Mouse (Mus musculus): ENCODE measurements at regions not wholly inside any gene's neighbourhood (a gene's known extent, or its start where the extent isn't known, plus 50 kb on each side); places are given as distances from the start of the nearest gene placed in this dataset.

GRCm38 (mm10) chr7:135877091-135877874, 161.1 kb upstream of the Mki67 start:
- no peaks in the 10 kb centered on the region for H3K27me3 ChIP-seq (ENCODE audit: insufficient read depth, low read length)
- WGBS: 54% methylated on average over 6 of the region's 6 CpGs
- H3K9me3 ChIP-seq (ENCODE audit: low read length): 0 out of 2 replicates have a peak, but pooled peaks cover 3% of the 10 kb centered on the region
- ATAC-seq: no peak; the same call in 1 of the 2 replicates
- H3K4me2 ChIP-seq (ENCODE audit: low read depth, low read length): no peak overlapping the region
- DNase-seq (ENCODE audit: low spot score): peak; percentile 65
- H3K36me3 ChIP-seq (ENCODE audit: insufficient read depth, low read length): no peaks in the 10 kb centered on the region
- no peak overlapping the region for H3K4me3 ChIP-seq (ENCODE audit: low read length)
- no peak for TF ChIP-seq CTCF (IDR thresholded peaks at IDR 0.05; ENCODE audit: low read depth)
- no peaks in the 10 kb centered on the region for H3K4me1 ChIP-seq (ENCODE audit: insufficient read depth, low read length)
- H3K27ac ChIP-seq: no peak overlapping the region
- no peak overlapping the region for H3K9ac ChIP-seq (replicated peaks; ENCODE audit: low read length)

DNA sequence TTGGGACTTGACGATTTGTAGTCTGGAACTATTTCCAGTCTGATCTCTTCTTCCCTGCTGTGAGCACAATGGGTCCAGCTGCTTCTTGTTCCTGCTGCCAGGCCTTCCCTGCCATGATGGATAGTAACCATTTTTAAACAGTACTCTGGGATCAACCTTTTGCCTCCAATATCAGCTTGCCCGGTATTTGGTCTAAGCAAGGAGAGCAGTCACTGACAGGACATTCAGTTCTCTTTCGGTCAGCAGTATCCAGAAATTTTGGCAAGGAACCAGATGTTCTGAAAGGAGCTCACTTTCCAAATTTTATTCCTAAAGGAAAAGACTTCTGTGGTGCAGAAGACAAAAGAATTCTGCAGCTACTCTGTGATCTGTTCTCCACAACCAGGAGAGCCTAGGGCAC, 162.6 kb upstream of the Mki67 start:
- no peak for TF ChIP-seq CTCF (IDR thresholded peaks at IDR 0.05; ENCODE audit: low read depth)
- 0 out of 2 replicates have a peak, but pooled peaks cover 3% of the 10 kb centered on the region for H3K9me3 ChIP-seq (ENCODE audit: low read length)
- H3K4me1 ChIP-seq (ENCODE audit: insufficient read depth, low read length): no peaks in the 10 kb centered on the region
- H3K4me3 ChIP-seq (ENCODE audit: low read length): no peak overlapping the region
- no peak overlapping the region for H3K9ac ChIP-seq (replicated peaks; ENCODE audit: low read length)
- 51% methylated on average over 3 of the region's 3 CpGs for WGBS
- H3K27me3 ChIP-seq (ENCODE audit: insufficient read depth, low read length): no peaks in the 10 kb centered on the region
- no peak for ATAC-seq
- H3K27ac ChIP-seq: no peak overlapping the region
- H3K36me3 ChIP-seq (ENCODE audit: insufficient read depth, low read length): no peaks in the 10 kb centered on the region
- H3K4me2 ChIP-seq (ENCODE audit: low read depth, low read length): no peak overlapping the region
- DNase-seq (ENCODE audit: low spot score): no peak

- 0 out of 2 replicates have a peak, but pooled peaks cover 3% of the 10 kb centered on the region for H3K9me3 ChIP-seq (ENCODE audit: low read length)
- H3K36me3 ChIP-seq (ENCODE audit: insufficient read depth, low read length): no peaks in the 10 kb centered on the region
- H3K27me3 ChIP-seq (ENCODE audit: insufficient read depth, low read length): no peaks in the 10 kb centered on the region
- no peaks in the 10 kb centered on the region for H3K4me1 ChIP-seq (ENCODE audit: insufficient read depth, low read length)
- H3K9ac ChIP-seq (replicated peaks; ENCODE audit: low read length): no peak overlapping the region
- no peak overlapping the region for H3K27ac ChIP-seq
- H3K4me2 ChIP-seq (ENCODE audit: low read depth, low read length): no peak overlapping the region
- TF ChIP-seq CTCF (IDR thresholded peaks at IDR 0.05; ENCODE audit: low read depth): no peak
- no peak for ATAC-seq
- no peak for DNase-seq (ENCODE audit: low spot score)
- no peak overlapping the region for H3K4me3 ChIP-seq (ENCODE audit: low read length)
- 86% methylated on average over 9 of the region's 9 CpGs for WGBS
Measured at GRCm38 (mm10) chr7:135880446-135880845, 164.3 kb upstream of the Mki67 start.

DNA sequence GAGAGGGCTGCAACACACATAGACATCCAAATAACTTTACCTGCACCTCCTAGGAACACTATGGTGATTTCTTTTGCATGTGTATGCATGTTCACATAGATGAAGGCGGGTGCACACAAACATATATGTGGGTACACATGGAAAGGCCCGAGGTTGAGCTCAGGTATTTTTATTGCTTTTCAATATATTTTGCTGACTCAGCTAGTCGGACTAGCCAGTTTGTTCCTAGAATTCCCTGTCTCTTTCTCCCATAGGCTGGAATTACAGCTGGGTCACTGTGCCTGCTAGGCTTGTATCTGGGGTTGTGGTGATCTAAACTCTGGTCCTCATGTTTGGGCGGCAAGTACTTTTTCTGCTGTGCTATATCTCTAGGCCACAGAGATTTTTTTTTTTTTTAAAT, 166.1 kb upstream of the Mki67 start:
- Histone ChIP-seq H3K27ac (no peak overlapping the region), H3K4me1 (ENCODE audit: insufficient read depth, low read length) (no peaks in the 10 kb centered on the region), H3K9me3 (ENCODE audit: low read length) (0 out of 2 replicates have a peak, but pooled peaks cover 3% of the 10 kb centered on the region), H3K4me3 (ENCODE audit: low read length) (no peak overlapping the region), H3K9ac (replicated peaks; ENCODE audit: low read length) (no peak overlapping the region), H3K27me3 (ENCODE audit: insufficient read depth, low read length) (no peaks in the 10 kb centered on the region), H3K36me3 (ENCODE audit: insufficient read depth, low read length) (no peaks in the 10 kb centered on the region), H3K4me2 (ENCODE audit: low read depth, low read length) (no peak overlapping the region)
- TF ChIP-seq CTCF (IDR thresholded peaks at IDR 0.05; ENCODE audit: low read depth): no peak
- ATAC-seq: no peak
- no peak for DNase-seq (ENCODE audit: low spot score)
- 94% methylated on average over 4 of the region's 4 CpGs for WGBS

GRCm38 (mm10) chr7:135888598-135888997, 172.4 kb upstream of the Mki67 start:
- WGBS: 29% methylated on average over 3 of the region's 3 CpGs
- TF ChIP-seq CTCF (IDR thresholded peaks at IDR 0.05; ENCODE audit: low read depth): no peak
- H3K4me1 ChIP-seq (ENCODE audit: insufficient read depth, low read length): no peaks in the 10 kb centered on the region
- 0 out of 2 replicates have a peak overlapping the region, but pooled peaks have one; percentile 29 for H3K4me2 ChIP-seq (ENCODE audit: low read depth, low read length)
- no peak overlapping the region for H3K4me3 ChIP-seq (ENCODE audit: low read length)
- H3K9ac ChIP-seq (replicated peaks; ENCODE audit: low read length): no peak overlapping the region
- ATAC-seq (no peak), DNase-seq (ENCODE audit: low spot score) (no peak)
- no peaks in the 10 kb centered on the region for H3K27me3 ChIP-seq (ENCODE audit: insufficient read depth, low read length)
- no peaks in the 10 kb centered on the region for H3K36me3 ChIP-seq (ENCODE audit: insufficient read depth, low read length)
- no peaks in the 10 kb centered on the region for H3K9me3 ChIP-seq (ENCODE audit: low read length)
- no peak overlapping the region for H3K27ac ChIP-seq

- no peaks in the 10 kb centered on the region for H3K9me3 ChIP-seq (ENCODE audit: low read length)
- WGBS: 6% methylated on average over 17 of the region's 17 CpGs
- no peak overlapping the region for H3K27ac ChIP-seq
- no peaks in the 10 kb centered on the region for H3K4me1 ChIP-seq (ENCODE audit: insufficient read depth, low read length)
- no peaks in the 10 kb centered on the region for H3K27me3 ChIP-seq (ENCODE audit: insufficient read depth, low read length)
- DNase-seq (ENCODE audit: low spot score) (peak; percentile 57), ATAC-seq (no peak)
- TF ChIP-seq CTCF (IDR thresholded peaks at IDR 0.05; ENCODE audit: low read depth): peak; percentile 69
- H3K36me3 ChIP-seq (ENCODE audit: insufficient read depth, low read length): no peaks in the 10 kb centered on the region
- no peak overlapping the region for H3K4me3 ChIP-seq (ENCODE audit: low read length)
- H3K4me2 ChIP-seq (ENCODE audit: low read depth, low read length): 0 out of 2 replicates have a peak overlapping the region, but pooled peaks have one; percentile 29
- no peak overlapping the region for H3K9ac ChIP-seq (replicated peaks; ENCODE audit: low read length)
Measured at GRCm38 (mm10) chr7:135889016-135889726, 173.0 kb upstream of the Mki67 start.

Data from hindbrain, postnatal 0 days (tissue).